Mouse (Mus musculus) spleen, adult 2 months (tissue): ENCODE data around the gene Gadd45gip1.

Experiments used
- CTCF ChIP-seq: fragments of 200-500 bp; IDR thresholded peaks from 2 replicates; pipeline ENCODE4 v1.5.1; 2011; ENCODE audit warnings: mild to moderate bottlenecking, inconsistent platforms; ENCODE audit not compliant: insufficient read depth, insufficient read length, insufficient replicate concordance; ENCODE audit errors: extremely low read depth
- POLR2A ChIP-seq: fragments of 200-500 bp; IDR thresholded peaks from 2 replicates; pipeline ENCODE4 v1.6.1; 2011; ENCODE audit warnings: low read depth, low read length, inconsistent platforms

DNA sequence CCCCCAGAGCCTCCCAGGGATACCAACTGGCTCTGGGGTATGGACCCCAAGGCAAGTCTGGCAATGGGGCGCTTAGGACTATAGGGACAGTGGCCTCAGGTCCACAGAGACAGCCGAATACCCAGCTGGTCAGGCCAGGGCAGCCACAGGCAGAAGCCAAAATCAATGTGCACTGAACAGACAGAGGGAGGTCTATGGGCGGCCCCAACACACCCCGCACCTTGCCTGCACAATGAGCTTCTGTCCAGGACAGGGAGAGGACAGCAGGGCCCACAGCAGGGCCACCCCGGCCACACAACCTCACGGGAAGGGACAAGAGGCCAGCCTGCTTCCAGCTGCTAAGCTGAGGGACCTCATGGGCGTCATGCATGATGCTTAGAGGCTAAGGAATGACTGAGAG is 36.8 kb upstream of the Gadd45gip1 start:
- TF ChIP-seq CTCF: no peak
- TF ChIP-seq POLR2A: no peak
